Mouse (Mus musculus) midbrain, embryonic 12.5 days (tissue): ENCODE measurements at regions not wholly inside any gene's neighbourhood (a gene's known extent, or its start where the extent isn't known, plus 50 kb on each side); places are given as distances from the start of the nearest gene placed in this dataset.
"Not testable (repeated sequence)": the region's sequence is repeated elsewhere in the genome, so short reads cannot be mapped to it uniquely, and the experiment has no call there.

Experiments used
- ATAC-seq: fragments of 200-750 bp; cut with Nextera tagmentation; 2 replicates; pipeline ENCODE4 v1.8.0; 2017; ENCODE audit warnings: low read depth, moderate TSS enrichment, moderate library complexity; ENCODE audit not compliant: low FRiP score
- H3K27ac ChIP-seq: fragments of 300-500 bp; sonication (generic); replicated peaks from 2 replicates; pipeline ENCODE4 v1.5.1; 2016; ENCODE audit warnings: mild to moderate bottlenecking
- H3K27me3 ChIP-seq: fragments of 300-500 bp; sonication (generic); 2 replicates; pipeline ENCODE4 v1.6.1; 2016; ENCODE audit warnings: mild to moderate bottlenecking
- H3K36me3 ChIP-seq: fragments of 300-500 bp; sonication (generic); 2 replicates; pipeline ENCODE4 v1.6.1; 2016
- H3K4me1 ChIP-seq: fragments of 300-500 bp; sonication (generic); 2 replicates; pipeline ENCODE4 v1.6.1; 2016
- H3K4me2 ChIP-seq: fragments of 300-500 bp; sonication (generic); replicated peaks from 2 replicates; pipeline ENCODE4 v1.6.1; 2016; ENCODE audit warnings: mild to moderate bottlenecking, moderate library complexity
- H3K4me3 ChIP-seq: fragments of 300-500 bp; sonication (generic); 2 replicates; pipeline ENCODE4 v1.5.1; 2016; ENCODE audit warnings: mild to moderate bottlenecking
- H3K9ac ChIP-seq: fragments of 300-500 bp; sonication (generic); replicated peaks from 2 replicates; pipeline ENCODE4 v1.6.1; 2016; ENCODE audit warnings: mild to moderate bottlenecking, moderate library complexity
- H3K9me3 ChIP-seq: fragments of 300-500 bp; sonication (generic); 2 replicates; pipeline ENCODE4 v1.6.1; 2016; ENCODE audit warnings: mild to moderate bottlenecking
- WGBS: fragments of 180-500 bp; shearing (Covaris S2); methylation state at CpG from one replicate; pipeline ENCODE4 v1.1.7; 2016; 5-methylcytosine and 5-hydroxymethylcytosine counted together

DNA sequence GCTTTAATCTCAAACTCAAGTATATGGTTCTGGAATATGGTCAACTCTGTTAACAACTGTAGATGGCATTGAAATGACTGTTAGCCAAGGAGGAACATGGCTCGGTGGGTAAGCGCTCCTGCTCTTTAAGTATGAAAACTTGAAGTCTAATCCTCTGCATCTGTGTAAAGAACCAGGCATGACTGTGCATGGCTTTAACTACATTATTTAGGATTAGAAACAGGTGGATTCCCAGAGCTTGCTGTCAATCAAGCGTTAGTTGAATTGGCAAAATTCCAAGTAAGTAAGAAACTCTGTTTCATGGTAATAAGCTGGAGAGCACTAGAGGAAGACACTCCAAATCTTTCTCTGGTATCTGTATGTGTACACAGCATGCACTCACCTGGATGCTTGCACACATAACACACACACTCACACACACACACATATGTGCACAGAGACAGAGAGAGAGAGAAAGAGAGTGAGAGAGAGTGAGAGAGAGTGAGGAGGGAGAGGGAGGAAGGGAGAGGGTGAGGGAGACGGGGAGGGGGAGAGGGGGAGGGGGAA is 993.9 kb upstream of the Pom121l12 start:
- H3K4me2 ChIP-seq, result no peak overlapping the region
- H3K9ac ChIP-seq, result no peak overlapping the region
- no peak overlapping the region for H3K4me3 ChIP-seq
- H3K9me3 ChIP-seq, result no peaks in the 10 kb centered on the region
- ATAC-seq, result 0 out of 2 replicates have a peak, but pooled peaks have one; percentile 23
- H3K27ac ChIP-seq, result no peak overlapping the region
- H3K27me3 ChIP-seq, result no peaks in the 10 kb centered on the region
- H3K4me1 ChIP-seq, result no peaks in the 10 kb centered on the region
- H3K36me3 ChIP-seq, result no peaks in the 10 kb centered on the region
- 64% methylated on average over 3 of the region's 4 CpGs for WGBS

DNA sequence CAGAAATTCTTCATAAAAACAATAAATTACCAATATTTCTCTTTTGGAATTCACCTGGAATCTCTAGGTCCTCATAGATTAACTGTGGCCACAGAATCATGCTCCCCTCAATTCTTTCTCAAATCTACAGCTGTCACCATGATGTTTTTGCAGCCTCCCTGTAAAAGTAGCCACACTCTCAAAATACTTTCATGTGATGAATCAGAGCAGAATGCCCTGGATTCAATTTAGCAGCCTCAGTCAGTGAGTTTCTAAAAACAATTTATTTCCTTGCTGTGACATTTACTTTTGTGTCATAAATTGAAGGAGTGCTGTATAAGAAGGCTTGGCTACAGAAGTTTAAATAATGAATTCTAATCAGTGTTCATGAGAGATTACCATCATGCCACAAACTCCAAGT is 1014.4 kb upstream of the Pom121l12 start:
- Histone ChIP-seq H3K27ac (no peak overlapping the region), H3K36me3 (no peaks in the 10 kb centered on the region), H3K4me2 (no peak overlapping the region), H3K4me1 (no peaks in the 10 kb centered on the region), H3K27me3 (no peaks in the 10 kb centered on the region), H3K9ac (no peak overlapping the region), H3K9me3 (no peaks in the 10 kb centered on the region), H3K4me3 (no peak overlapping the region)
- no peak for ATAC-seq

DNA sequence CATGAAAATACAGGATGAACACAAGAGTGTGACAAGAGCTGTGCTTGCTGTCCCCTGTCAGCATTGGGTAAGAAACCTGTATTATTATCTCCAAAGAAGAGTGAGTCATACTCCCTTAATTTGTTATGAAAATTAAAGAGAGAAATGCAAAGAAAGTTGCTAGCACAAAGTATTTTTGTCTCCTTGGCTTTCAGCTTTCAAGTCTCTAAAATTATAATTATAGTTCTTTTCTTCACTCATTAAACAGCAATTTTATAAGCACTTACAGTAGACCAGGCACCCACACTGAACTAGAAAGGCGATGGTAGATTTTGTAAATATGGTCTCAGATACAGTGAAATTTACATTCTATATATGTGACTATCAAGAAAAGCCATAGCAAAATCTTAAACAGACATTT is 1043.8 kb upstream of the Pom121l12 start:
- no peaks in the 10 kb centered on the region for H3K27me3 ChIP-seq
- ATAC-seq, result no peak
- no peak overlapping the region for H3K4me3 ChIP-seq
- H3K4me1 ChIP-seq, result no peaks in the 10 kb centered on the region
- H3K9me3 ChIP-seq, result no peaks in the 10 kb centered on the region
- no peaks in the 10 kb centered on the region for H3K36me3 ChIP-seq
- H3K27ac ChIP-seq, result no peak overlapping the region
- no peak overlapping the region for H3K4me2 ChIP-seq
- WGBS, result 84% methylated on average over 1 of the region's 1 CpGs
- no peak overlapping the region for H3K9ac ChIP-seq

DNA sequence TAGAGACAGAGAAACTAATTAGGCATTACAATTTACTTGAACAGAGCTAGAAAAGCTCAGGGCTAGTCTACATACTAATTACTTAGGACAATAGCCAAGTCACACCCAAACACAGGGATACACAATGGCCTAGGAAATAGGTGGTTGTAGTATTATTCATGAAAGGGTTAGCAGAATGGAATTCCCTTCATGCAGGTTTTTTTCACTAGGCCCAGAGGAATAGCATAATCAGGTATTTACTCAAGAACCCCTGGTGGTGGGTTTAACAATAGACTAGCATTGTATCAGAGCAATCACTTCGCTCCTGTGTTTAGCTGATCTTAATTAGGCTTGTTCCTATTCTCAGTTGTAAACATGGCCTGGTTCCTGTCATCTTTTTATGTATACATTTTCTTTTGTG is 1054.9 kb upstream of the Cobl start:
- not testable (repeated sequence) for H3K4me2 ChIP-seq, H3K27ac ChIP-seq, H3K27me3 ChIP-seq, ATAC-seq, H3K9me3 ChIP-seq, H3K4me1 ChIP-seq, H3K36me3 ChIP-seq, H3K4me3 ChIP-seq, H3K9ac ChIP-seq
- 59% methylated on average over 1 of the region's 1 CpGs for WGBS

DNA sequence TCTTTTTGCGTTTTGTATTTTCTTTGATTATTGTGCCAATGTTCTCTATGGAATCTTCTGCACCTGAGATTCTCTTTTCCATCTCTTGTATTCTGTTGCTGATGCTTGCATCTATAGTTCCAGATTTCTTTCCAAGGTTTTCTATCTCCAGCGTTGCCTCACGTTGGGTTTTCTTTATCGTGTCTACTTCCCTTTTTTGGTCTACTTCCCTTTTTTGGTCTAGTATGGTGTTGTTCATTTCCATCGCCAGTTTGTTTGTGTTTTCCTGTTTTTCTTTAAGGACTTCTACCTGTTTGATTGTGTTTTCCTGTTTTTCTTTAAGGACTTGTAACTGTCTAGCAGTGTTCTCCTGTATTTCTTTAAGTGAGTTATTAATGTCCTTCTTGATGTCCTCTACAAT is 1046.2 kb upstream of the Cobl start:
- not testable (repeated sequence) for H3K4me3 ChIP-seq, H3K27ac ChIP-seq, ATAC-seq, H3K4me2 ChIP-seq, H3K36me3 ChIP-seq, H3K9ac ChIP-seq, H3K9me3 ChIP-seq, H3K27me3 ChIP-seq, H3K4me1 ChIP-seq
- 91% methylated on average over 5 of the region's 5 CpGs for WGBS

DNA sequence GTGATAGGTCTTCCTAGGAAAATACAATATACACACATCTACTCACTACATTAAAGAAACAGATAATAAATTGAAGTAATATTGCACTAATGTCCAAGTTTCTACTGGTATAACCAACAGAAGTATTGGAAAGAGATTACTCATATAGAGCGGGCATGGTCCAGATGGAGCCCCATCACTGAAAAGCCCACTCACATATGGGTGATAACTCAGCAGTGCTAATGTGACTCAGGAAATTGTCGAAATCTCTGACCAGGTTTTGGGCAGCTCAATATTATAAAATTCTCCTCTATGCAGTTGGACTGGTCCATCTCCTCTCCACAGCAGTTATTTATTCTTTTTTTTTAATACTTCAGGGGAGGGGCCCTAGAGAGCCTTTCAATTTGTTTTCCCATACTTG is 1021.2 kb upstream of the Cobl start:
- 92% methylated on average over 2 of the region's 2 CpGs for WGBS
- no peaks in the 10 kb centered on the region for H3K27me3 ChIP-seq
- H3K4me1 ChIP-seq, result no peaks in the 10 kb centered on the region
- H3K9ac ChIP-seq, result no peak overlapping the region
- H3K4me2 ChIP-seq, result no peak overlapping the region
- no peak overlapping the region for H3K27ac ChIP-seq
- H3K9me3 ChIP-seq, result no peaks in the 10 kb centered on the region
- H3K36me3 ChIP-seq, result no peaks in the 10 kb centered on the region
- ATAC-seq, result no peak
- H3K4me3 ChIP-seq, result no peak overlapping the region

DNA sequence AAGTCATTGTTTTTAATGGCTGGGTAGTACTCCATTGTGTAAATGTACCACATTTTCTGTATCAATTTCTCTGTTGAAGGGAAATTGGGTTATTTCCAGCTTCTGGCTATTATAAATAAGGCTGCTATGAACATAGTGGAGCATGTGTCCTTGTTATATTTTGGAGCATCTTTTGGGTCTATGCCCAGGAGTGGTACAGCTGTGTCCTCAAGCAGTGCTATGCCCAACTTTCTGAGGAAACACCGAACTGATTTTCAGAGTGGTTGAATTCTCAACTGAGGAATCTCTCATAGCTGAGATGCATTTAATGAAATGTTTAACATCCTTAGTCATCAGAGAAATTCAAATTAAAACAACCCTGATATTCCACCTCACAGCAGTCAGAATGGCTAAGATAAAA is 986.8 kb upstream of the Cobl start:
- WGBS, result 92% methylated on average over 1 of the region's 1 CpGs
- not testable (repeated sequence) for ATAC-seq, H3K27me3 ChIP-seq, H3K4me3 ChIP-seq, H3K36me3 ChIP-seq, H3K9me3 ChIP-seq, H3K4me1 ChIP-seq, H3K9ac ChIP-seq, H3K4me2 ChIP-seq, H3K27ac ChIP-seq

DNA sequence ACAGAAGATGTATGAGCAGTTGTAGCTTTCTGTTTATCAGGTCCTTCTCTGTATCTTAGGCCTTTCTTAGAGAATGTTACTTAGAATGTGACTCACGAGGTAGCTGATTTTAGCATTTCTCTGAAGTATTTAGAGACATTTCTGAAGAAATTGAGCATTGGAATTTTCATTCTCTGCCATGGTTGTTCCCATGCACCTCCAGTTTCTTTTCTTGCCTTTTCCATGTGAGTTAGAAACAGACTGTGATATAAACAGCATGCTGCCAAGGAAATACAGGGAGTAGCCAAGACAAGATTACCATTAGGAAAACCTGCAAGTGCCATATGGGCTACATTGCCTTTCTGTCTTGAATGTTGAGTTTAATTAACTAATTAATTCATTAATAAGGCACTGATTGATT is 971.7 kb upstream of the Cobl start:
- no peak overlapping the region for H3K27ac ChIP-seq
- no peak overlapping the region for H3K4me2 ChIP-seq
- 0 out of 2 replicates have a peak, but pooled peaks cover 4% of the 10 kb centered on the region for H3K9me3 ChIP-seq
- no peak for ATAC-seq
- no peaks in the 10 kb centered on the region for H3K4me1 ChIP-seq
- WGBS, result 83% methylated on average over 1 of the region's 1 CpGs
- H3K36me3 ChIP-seq, result no peaks in the 10 kb centered on the region
- H3K4me3 ChIP-seq, result no peak overlapping the region
- H3K27me3 ChIP-seq, result no peaks in the 10 kb centered on the region
- H3K9ac ChIP-seq, result no peak overlapping the region

DNA sequence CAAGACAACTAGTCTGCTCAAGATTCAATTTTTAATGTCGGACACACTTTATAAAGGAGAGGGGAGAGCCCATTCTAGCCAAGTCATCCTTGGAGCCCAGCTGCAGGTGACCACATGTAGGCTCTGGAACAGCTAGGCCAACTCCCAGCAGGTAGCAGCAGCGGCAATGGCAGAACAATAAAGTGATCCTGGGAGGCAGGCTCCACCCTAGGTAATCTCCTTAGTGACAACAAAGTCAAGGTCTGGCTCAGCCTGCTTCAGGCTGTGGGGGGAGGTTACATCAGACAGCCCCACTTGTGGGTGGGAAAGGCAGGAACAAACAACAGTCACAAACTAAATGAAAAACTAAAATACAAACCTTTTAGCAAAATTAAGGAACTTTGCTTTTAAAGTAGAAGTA is 953.1 kb upstream of the Cobl start:
- ATAC-seq, H3K4me1 ChIP-seq, H3K36me3 ChIP-seq, H3K4me2 ChIP-seq, H3K4me3 ChIP-seq, H3K27me3 ChIP-seq, H3K27ac ChIP-seq, H3K9ac ChIP-seq, H3K9me3 ChIP-seq: not testable (repeated sequence)
- 23% methylated on average over 2 of the region's 2 CpGs for WGBS
